Mouse (Mus musculus) thymus, postnatal 25 days (tissue): ENCODE data around the gene Wfdc13.
"Not testable (repeated sequence)": the region's sequence is repeated elsewhere in the genome, so short reads cannot be mapped to it uniquely, and the experiment has no call there.

Experiments
- DNase-seq: peaks from one replicate; pipeline ENCODE4 v3.0.0; 2022

Gene Wfdc13

DNA sequence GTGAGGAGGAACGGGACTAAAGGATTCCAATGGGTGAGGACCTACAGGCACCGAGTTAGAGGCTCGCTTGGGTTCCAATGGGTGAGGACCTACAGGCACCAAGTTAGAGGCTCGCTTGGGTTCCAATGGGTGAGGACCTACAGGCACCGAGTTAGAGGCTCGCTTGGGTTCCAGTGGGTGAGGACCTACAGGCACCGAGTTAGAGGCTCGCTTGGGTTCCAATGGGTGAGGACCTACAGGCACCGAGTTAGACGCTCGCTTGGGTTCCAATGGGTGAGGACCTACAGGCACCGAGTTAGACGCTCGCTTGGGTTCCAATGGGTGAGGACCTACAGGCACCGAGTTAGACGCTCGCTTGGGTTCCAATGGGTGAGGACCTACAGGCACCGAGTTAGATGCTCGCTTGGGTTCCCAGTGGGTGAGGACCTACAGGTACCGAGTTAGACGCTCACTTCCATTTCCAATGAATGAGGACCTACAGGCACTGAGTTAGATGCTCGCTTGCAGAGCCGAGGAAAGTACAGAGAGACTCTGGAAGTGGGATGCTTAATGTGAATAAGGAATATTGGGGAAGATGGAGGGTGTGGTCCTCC lies 31.4 kb downstream of the Wfdc13 start:
- not testable (repeated sequence) for DNase-seq

DNA sequence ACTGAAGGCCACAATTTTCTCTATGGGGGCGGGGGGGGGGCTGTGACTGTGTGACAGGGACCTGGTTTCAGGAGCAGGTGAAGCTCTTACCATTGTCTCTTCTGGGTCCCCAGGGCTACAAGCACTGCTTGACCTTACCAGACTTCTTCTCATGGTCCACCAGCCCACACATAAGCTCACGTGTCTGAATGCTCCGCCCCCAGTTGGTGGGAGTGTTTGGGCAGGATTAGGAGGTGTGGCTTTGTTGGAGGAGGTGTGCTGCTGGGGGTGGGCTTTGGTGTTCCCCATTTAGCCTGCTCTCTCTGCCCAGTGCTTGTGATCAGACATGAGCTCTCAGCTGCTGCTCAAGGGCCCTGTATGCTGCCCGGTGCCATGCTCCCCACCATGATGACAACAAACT lies 38.4 kb downstream of the Wfdc13 start:
- no peak for DNase-seq

DNA sequence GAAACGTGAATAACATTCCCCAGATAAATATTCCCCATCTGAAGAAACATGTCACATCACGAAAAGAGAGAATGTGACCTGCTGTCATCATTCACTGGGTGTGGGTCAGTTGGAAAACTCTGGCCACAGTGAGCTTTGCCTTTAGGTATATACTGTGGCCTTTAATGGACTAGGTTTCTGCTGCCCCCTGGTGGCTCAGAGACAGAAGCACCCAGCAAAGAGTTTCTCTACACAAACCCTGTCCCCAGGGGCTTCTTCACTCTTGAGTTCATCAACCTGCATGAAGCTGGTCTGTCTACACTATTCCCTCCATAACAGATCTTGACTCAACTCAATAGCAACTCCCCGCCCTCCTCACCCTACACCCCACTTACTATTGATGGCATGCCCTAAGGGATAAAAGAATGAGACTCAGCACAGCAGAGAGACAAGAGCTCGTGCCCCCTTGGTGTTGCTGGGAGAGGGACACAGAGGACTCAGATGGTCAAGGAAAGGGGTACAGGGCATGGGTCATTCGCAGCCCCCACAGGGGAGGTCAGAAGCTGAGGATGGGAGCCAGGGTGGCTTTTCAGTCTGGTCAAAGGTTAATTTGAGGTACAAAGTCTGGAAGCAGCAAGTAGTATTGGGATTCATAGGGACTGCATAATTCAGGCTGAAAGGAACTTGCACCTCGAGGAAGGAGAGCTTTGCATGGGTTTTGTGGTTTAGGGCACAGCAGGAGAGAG lies 41.1 kb downstream of the Wfdc13 start:
- peak; percentile 69 for DNase-seq

DNA sequence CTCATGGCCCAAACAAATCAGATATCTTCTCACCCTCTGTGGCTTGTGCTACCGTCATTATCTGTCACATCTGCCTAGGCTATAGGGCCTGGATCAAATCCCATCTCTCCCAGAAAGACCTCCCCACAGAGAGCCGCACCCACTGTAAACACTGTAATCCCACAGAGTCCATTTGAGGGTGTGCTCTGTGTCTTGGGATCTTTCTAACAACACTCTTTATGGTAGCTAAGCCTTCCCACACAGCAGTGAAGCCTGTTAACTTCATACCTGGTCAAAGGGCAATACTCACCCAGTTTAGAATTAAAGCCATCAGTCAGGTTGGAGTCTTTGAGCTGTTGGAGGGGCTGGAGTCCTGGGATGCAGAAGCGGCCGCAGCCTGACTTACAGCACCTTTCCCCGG lies 46.8 kb downstream of the Wfdc13 start:
- DNase-seq, result no peak

DNA sequence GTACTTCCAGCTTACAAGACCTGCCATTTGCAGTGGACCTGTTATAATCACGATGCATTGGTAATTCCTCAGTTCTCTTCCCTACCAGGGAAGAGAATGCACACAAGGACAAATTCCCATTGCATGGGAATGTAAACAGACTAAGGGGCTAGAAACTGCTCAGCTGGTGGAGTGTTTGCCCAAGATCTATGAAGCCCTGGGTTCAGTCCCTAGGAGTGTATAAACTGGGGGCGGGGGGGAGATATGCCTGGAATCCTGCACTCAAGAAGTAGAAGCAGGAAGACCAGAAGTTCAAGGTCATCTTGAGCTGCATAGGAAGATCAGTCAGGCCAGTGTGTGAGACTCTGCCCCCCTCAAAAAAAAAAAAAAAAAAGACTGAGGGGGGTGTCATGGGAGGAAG lies 48.4 kb downstream of the Wfdc13 start:
- no peak for DNase-seq

DNA sequence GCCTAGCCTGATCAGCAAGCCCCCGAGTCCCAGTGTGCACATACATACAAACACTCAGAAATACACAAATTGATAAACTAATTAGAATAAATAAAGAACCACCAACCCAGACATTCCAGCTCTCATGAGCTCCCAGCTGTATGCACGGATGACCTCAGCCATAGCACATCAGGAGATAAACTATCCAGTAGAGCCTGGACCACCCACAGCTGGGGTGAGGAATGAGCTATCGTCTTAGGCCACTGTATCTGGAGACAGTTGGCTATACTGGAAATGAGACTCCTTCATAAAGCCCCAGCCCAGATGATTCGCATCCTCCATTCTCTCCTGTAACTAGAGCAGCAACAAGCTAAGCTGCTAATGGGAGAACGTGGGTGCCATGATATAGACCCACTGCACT lies 49.9 kb downstream of the Wfdc13 start:
- DNase-seq, result no peak

DNA sequence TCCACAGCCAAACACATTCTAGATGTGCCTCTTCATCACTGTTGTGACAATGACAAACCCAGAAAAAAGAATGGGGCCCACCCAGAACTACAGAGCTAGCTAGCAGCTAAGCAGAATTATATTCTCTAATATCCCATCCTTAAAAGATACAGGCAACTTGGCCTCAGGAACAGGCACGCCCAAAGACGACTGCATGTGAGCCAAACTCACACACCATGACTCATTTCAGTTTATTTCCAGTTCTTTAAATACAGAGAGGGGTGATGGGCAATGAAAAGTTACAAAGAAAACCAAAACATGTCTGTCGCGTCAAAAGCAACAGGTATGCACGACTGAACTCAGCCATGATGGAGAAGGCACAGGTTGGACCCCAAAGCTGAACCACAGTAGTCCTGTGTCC lies 50.5 kb downstream of the Wfdc13 start:
- no peak for DNase-seq
